Mouse (Mus musculus) liver, adult 2 months (tissue): ENCODE measurements around the gene Padi6.

Experiments used
- CTCF ChIP-seq: fragments of 200-500 bp; IDR thresholded peaks from 2 replicates; pipeline ENCODE4 v1.5.1; 2011; ENCODE audit warnings: low read depth, low read length, control low read depth
- POLR2A ChIP-seq: fragments of 200-500 bp; IDR thresholded peaks from 2 replicates; pipeline ENCODE4 v1.6.1; 2011; ENCODE audit warnings: low read length, control low read depth; ENCODE audit not compliant: insufficient read depth; ENCODE audit errors: extremely low read depth

GRCm38 (mm10) chr4:140726907-140727306 lies 15.5 kb downstream of the Padi6 start:
- no peak for TF ChIP-seq POLR2A
- TF ChIP-seq CTCF = no peak
